Mouse (Mus musculus): ENCODE results near the gene Dpp4. TPM values are rescaled to one million over a fixed set of nuclear protein-coding genes. Genes with fewer than 3 reads are reported as not detected.

The Dpp4 gene
- 3.8 TPM for polyA plus RNA-seq (2021)

DNA sequence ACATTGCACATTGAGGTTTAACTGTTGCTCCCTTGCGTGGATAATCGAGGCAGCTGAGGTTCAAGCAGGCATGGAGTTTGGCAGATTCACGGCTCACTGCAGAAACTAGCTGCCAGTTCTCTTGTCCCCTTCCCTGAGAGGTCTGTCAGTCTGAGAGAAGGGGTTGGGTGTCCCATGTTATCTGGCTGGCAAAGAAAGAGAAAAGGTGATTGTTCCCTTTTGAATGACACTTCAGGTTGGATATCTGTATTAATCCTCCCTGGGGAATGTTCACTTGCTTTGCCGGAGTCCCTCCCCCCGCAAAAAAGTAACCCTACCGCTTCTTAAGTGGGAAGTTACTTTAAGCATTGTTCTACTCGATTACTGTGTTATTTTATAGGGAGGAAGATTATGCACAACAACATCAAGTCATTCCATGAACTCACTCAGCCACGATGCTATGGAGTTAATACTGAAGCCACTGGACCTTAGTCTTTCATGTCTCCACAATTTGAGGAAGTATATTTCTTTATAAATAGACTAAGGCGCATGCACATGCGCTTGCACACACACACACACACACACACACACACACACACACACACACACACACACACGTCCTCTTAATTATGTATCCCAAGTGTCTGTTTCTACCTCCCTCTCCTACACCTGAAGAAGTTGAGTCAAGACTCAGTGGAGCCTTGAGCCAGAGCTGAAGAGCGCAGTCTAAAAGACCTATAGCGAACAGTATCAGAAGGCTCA lies at the start of gene Dpp4:
TSS of gene Dpp4 (minus strand) at position 151 of the 741 bp plus-strand sequence.
- ATAC-seq (peak; percentile 19), DNase-seq (ENCODE audit: low read depth, low spot score) (no peak)
- no peaks in the 10 kb centered on the region for H3K27me3 ChIP-seq
- ChIA-PET POLR2A (no interaction called here), CTCF (no interaction called here)
- TF ChIP-seq CTCF (IDR thresholded peaks at IDR 0.05) = no peak
- in situ Hi-C loops (cut with MboI; ENCODE audit: low pct_unique_long_range_greater_than_20kb) = no loop called here

DNA sequence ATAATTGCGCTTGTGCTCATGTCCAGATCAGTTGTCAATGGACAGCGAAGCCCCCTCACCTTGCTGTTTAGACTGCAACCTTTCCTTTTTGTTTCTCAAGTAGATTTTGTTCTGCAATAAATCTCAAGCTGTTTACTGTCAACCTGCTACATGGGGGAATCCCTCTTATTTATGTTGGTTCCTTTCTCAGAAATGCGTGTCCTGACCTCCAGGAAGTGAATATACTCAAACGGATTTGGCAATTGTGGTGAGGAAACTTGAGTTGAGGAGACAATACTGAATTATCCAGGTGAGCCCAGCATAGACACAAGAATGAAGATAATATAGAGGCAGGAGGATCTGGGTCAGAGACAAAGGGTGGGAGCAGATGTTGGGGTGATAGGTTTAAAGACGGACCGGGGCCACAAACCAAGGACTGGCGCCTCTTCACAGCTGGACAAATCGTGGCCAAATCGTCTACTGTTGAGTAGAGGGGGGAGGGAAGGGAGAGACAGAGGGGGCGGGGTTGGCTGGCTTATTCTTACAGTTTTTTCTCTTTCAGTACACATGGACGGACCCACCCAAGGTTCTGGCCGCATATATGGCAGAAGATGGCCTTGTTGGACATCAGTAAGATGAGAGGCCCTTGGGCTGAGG lies 48.9 kb upstream of the Dpp4 start:
- no peaks in the 10 kb centered on the region for H3K27me3 ChIP-seq
- ChIA-PET POLR2A (no interaction called here), CTCF (interaction anchor here (1.1 to 1.4 kb wide), 3 partner anchors 9 to 168 kb away, joined by 3 read pairs; no protein-coding TSS in a partner anchor)
- no peak for ATAC-seq
- in situ Hi-C loops (cut with MboI; ENCODE audit: low pct_unique_long_range_greater_than_20kb) = loop anchor here (5.0 to 10.0 kb wide), 2 partner anchors 114 to 164 kb away; no protein-coding TSS in a partner anchor
- no peak for DNase-seq (ENCODE audit: low read depth, low spot score)
- no peak for TF ChIP-seq CTCF (IDR thresholded peaks at IDR 0.05)

DNA sequence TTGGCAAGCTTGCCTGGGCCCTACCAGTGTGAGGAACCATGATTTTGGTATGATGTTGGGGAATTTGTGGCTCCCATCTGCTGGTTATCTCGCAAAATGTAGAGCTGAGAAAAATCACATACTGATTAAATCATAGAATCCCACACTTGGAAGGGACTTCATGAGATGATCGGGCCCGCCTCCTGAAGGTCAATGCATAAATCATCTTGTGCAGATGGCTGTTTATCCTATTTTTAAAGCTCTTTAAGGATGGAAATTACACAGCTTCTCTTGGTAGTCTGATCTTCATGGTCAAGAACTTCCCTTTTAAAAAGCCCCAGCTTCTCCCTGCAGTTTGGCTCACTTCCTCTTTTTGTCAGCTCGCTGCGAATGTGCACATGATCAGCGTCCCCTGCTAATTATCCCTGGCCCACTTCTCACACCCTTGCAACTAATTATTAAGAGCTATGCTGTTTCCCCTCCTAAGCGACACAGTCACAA lies 48.2 kb upstream of the Dpp4 start:
- no peak for ATAC-seq
- CTCF ChIA-PET = interaction anchor here (0.7 to 1.4 kb wide), 5 partner anchors 10 to 168 kb away, joined by 3 to 6 read pairs (median 3); no protein-coding TSS in a partner anchor
- TF ChIP-seq CTCF (IDR thresholded peaks at IDR 0.05) = no peak
- POLR2A ChIA-PET = no interaction called here
- H3K27me3 ChIP-seq = no peaks in the 10 kb centered on the region
- in situ Hi-C loops (cut with MboI; ENCODE audit: low pct_unique_long_range_greater_than_20kb) = loop anchor here (5.0 to 10.0 kb wide), 2 partner anchors 113 to 165 kb away; no protein-coding TSS in a partner anchor
- DNase-seq (ENCODE audit: low read depth, low spot score) = no peak

DNA sequence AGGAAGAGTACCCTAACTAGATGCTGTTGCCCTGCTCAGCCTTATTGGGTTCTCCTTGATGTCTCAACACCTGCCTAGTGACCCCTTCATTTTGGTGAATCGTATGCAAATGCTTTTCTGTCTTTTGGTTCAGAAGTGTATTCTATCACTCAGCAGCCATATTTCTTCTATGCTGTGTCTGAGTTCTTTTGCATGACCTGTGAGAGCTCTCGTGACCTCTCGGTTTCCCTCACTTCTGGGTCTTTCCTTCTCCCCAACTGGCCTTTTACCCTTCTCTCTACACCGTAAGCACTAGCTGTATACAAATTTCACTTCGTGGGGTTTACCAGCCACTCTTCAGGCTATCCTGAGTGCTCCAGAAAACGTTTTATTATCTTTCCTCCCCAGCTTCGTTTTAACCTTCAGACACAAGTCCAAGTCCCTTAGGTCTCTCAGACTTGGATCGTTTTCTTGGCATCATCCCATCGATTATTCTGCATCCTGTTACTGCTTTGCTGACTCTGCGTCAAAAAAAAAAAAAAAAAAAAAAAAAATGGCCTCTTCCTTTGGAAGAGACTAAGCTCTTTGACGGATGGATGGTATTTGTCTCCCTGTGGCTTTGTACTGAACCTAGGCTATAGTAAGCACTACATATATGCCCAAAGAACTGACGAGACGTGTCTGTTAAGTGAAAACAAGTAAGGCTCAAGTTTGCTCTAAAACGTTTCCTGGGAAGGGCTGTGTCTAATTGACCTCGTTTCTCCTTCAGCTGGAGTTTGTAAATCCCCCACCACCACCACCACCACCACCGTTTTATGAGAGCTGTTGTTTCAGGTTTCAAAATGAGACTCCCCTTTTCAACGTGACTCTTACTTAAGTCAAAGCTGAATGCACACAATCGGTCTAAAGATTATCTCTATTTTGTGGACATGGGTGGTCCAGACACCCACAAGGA lies 47.5 kb upstream of the Dpp4 start:
- no peak for TF ChIP-seq CTCF (IDR thresholded peaks at IDR 0.05)
- POLR2A ChIA-PET = no interaction called here
- DNase-seq (ENCODE audit: low read depth, low spot score) (no peak), ATAC-seq (no peak)
- CTCF ChIA-PET = interaction anchor here (0.7 to 2.3 kb wide), 10 partner anchors 10 to 169 kb away, joined by 3 to 6 read pairs (median 4); no protein-coding TSS in a partner anchor
- in situ Hi-C loops (cut with MboI; ENCODE audit: low pct_unique_long_range_greater_than_20kb) = loop anchor here (5.0 to 10.0 kb wide), 4 partner anchors 62 to 472 kb away; no protein-coding TSS in a partner anchor
- no peaks in the 10 kb centered on the region for H3K27me3 ChIP-seq

DNA sequence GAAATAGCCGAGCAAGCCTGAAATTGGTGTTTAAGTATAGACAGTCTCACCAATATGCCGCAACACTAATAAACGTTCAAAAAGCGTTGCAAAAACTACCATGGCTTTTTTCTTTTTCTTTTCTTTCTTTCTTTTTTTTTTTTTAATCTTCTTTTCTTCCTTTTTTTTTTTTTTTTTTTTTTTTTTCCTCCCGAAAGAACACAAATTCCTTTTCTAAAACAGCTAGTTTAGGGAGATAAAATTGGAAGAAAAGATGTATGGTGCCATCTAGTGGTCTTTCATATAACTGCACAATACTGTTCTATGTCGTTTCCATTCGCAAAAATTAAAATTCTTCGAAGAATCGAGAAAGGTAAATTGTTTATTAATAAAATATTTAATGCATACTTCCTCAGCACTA lies 46.0 kb upstream of the Dpp4 start:
- no peaks in the 10 kb centered on the region for H3K27me3 ChIP-seq
- in situ Hi-C loops (cut with MboI; ENCODE audit: low pct_unique_long_range_greater_than_20kb) = loop anchor here (5.0 kb wide), 2 partner anchors 61 to 471 kb away; no protein-coding TSS in a partner anchor
- ATAC-seq = no peak
- DNase-seq (ENCODE audit: low read depth, low spot score) = no peak
- CTCF ChIA-PET = interaction anchor here (0.8 to 2.3 kb wide), 9 partner anchors 13 to 170 kb away, joined by 3 to 6 read pairs (median 4); no protein-coding TSS in a partner anchor
- POLR2A ChIA-PET = no interaction called here
- peak; percentile 30 for TF ChIP-seq CTCF (IDR thresholded peaks at IDR 0.05)

DNA sequence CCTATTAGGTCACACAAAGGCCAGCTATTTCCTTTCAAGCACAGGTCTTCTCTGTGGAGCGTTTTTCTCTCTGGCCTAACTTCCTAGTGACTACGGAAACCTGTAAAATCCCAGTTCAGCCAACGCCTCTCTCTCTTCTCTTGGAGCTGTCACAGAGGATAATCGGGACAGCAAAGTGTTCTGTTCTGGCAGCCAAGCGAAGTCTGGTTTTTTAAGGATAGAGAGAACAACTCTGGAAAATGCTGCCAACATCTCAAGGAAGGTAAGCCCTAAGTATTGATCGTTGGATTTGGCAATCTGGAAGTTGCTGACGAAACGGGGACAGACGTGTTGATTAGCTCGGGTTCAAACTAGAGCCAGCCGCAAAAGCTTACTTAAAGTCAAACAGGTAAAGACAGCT lies 43.0 kb upstream of the Dpp4 start:
- ChIA-PET POLR2A (no interaction called here), CTCF (interaction anchor here (1.1 kb wide), 1 partner anchor 100 kb away, joined by 3 read pairs; no protein-coding TSS in a partner anchor)
- no peaks in the 10 kb centered on the region for H3K27me3 ChIP-seq
- TF ChIP-seq CTCF (IDR thresholded peaks at IDR 0.05) = no peak
- in situ Hi-C loops (cut with MboI; ENCODE audit: low pct_unique_long_range_greater_than_20kb) = loop anchor here (5.0 kb wide), 2 partner anchors 58 to 468 kb away; no protein-coding TSS in a partner anchor
- no peak for DNase-seq (ENCODE audit: low read depth, low spot score)
- no peak for ATAC-seq

DNA sequence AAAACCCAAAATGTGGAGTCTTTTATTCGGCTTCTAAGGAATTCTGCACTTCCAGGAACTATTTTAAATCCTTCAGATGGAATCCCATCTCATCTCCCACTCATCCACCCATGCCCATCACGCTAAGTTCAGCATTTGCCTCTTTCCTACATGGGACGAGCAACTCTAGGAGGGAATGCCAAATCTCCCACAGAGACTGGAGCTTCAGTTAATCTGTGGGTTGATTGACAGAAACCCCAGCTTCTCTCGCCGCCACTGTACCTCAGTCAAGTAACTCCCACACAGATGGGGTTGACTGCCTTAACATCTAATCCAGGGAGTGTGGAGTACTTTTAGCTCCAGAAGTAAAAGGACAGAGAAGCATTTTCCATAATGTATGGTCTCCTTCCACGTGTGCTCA lies 42.0 kb upstream of the Dpp4 start:
- ATAC-seq = no peak
- CTCF ChIA-PET = interaction anchor here (1.2 to 1.6 kb wide), 3 partner anchors 21 to 110 kb away, joined by 3 to 4 read pairs (median 4); no protein-coding TSS in a partner anchor

DNA sequence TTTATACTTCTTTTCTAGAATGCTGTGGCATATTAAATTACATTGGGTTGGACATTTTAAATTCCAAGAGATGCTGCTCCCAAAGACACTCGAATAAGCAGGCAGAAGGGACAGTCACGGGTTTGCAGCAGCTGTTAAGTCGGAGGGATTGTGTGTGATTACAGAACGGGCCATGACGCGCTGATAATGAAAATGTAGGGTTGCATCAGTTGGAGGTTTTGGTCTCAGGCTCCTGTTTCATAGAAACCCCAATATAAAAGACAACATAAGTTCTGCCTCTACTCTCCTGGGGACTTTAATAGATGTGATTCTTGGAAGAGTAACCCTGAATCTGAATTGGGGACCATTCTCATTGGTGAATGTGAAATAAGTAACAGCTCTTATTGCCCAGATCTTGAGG lies 38.3 kb upstream of the Dpp4 start:
- ChIA-PET POLR2A (no interaction called here), CTCF (interaction anchor here (1.1 kb wide), 1 partner anchor 52 kb away, joined by 3 read pairs; no protein-coding TSS in a partner anchor)
- in situ Hi-C loops (cut with MboI; ENCODE audit: low pct_unique_long_range_greater_than_20kb) = no loop called here
- no peaks in the 10 kb centered on the region for H3K27me3 ChIP-seq
- TF ChIP-seq CTCF (IDR thresholded peaks at IDR 0.05) = no peak
- ATAC-seq (no peak), DNase-seq (ENCODE audit: low read depth, low spot score) (no peak)

More for the DNA sequence above, 42.0 kb upstream of the Dpp4 start:
- no peaks in the 10 kb centered on the region for H3K27me3 ChIP-seq
- TF ChIP-seq CTCF (IDR thresholded peaks at IDR 0.05) = no peak
- POLR2A ChIA-PET = no interaction called here
- in situ Hi-C loops (cut with MboI; ENCODE audit: low pct_unique_long_range_greater_than_20kb) = no loop called here
- no peak for DNase-seq (ENCODE audit: low read depth, low spot score)

DNA sequence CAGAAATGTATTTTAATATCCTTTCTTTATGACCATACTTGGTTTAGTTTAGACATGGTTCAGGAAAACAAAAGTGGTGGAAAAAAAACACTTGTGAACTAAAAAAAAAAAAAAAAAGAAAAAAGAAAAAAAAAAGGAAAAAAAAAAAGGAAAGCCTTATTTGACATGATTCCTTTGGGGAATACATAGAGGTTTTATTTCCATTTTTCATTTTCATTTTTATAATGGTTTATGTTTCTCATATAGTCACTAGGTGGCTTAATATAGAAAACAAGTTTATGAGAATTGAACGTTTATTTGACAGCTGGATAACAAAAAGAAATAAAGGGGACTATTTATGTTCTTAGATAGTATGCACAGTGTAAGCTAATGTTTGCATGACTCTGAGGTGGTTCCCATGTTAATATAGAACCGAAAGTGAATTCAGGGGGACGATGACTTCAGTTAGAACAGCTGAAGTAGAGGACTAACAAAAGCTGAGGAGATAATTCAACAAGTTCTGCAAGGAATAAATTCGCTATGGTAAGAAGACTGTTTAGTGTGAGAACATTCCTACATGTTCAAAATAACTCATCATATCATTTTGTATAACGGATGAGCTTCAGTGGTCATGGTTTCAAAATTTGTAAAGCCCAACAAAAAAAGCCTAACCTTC lies 37.8 kb upstream of the Dpp4 start:
- ChIA-PET POLR2A (no interaction called here), CTCF (interaction anchor here (0.6 to 1.1 kb wide), 2 partner anchors 44 to 51 kb away, joined by 3 read pairs; no protein-coding TSS in a partner anchor)
- in situ Hi-C loops (cut with MboI; ENCODE audit: low pct_unique_long_range_greater_than_20kb) = no loop called here
- no peak for TF ChIP-seq CTCF (IDR thresholded peaks at IDR 0.05)
- no peaks in the 10 kb centered on the region for H3K27me3 ChIP-seq
- ATAC-seq = no peak
- DNase-seq (ENCODE audit: low read depth, low spot score) = no peak

Measured in Patski (cell line).